ENCODE assay signal across 8 mouse cellular contexts in the genomic region with DNA sequence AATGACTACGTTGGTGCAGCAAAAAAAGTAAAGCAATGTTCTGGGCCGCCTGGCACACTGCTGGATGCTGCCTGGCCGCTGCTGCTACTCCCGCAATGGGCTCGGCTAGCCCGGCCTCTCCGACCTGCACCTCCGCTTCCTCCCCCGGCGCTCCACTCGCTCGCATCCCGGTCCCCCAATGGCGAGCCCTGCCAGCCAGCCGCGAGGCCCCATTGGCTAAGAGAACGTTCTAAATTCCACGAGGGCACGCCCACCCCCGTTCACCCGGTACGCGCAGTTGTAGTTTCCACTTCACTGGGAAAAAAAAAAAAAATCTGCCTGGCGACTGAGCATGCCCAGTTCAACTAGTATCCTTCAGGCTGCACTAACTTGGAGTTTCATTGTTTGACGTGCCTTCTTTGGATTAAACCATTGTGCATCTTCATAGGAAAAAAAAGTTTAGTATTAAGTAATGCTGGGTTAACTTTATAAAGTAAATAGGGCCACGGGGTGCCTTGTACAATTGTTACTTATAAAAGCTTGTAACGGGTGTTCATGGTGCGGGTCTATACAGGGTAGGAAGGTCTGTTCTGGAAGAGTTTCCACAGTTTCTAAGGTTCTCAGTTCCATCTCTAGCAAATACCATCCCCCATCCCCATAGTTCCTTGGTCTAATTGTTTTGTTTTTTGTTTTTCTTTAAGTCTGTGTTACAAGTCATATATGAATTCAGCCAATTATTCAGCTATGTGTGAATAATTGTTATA. TPM values are rescaled to one million over a fixed set of nuclear protein-coding genes. Genes with fewer than 3 reads are reported as not detected.
DNase-seq lines count a peak whose midpoint lies in the region; ATAC-seq lines count a peak whose summit lies in the region.

A gene (minus strand): TSS at position 240 of the 743 bp plus-strand sequence.

- peak within 1 kb of the TSS; percentile 93 for H3K4me2 ChIP-seq in embryonic facial prominence, embryonic 15.5 days (replicated peaks)
- peak within 1 kb of the TSS; percentile 97 for H3K4me2 ChIP-seq in limb, embryonic 12.5 days
- peak within 1 kb of the TSS; percentile 96 for H3K4me2 ChIP-seq in midbrain, embryonic 13.5 days (replicated peaks)

- no peaks in the 10 kb centered on the region for H3K36me3 ChIP-seq in erythroblast, embryonic 14.5 days (ENCODE audit: control insufficient read depth)
- no peaks in the 10 kb centered on the region for H3K36me3 ChIP-seq in embryonic facial prominence, embryonic 15.5 days
- 0 out of 2 replicates have a peak, but pooled peaks cover 2% of the 10 kb centered on the region for H3K36me3 ChIP-seq in heart, embryonic 10.5 days
- H3K36me3 ChIP-seq in limb, embryonic 12.5 days = no peaks in the 10 kb centered on the region
- no peaks in the 10 kb centered on the region for H3K36me3 ChIP-seq in midbrain, embryonic 13.5 days

- no peak for ATAC-seq in erythroblast, adult 5-6 weeks (replicated peaks; ENCODE audit: low FRiP score, poor library complexity, severe bottlenecking)
- peak; percentile 96 for ATAC-seq in embryonic facial prominence, embryonic 15.5 days (ENCODE audit: insufficient number of reproducible peaks, low FRiP score, low TSS enrichment, low read depth)
- ATAC-seq in limb, embryonic 12.5 days (ENCODE audit: insufficient number of reproducible peaks, insufficient read depth, low FRiP score, low TSS enrichment, low read depth) = peak; percentile 96
- ATAC-seq in midbrain, embryonic 13.5 days = peak; percentile 97

- peak within 1 kb of the TSS; percentile 33 for H3K4me3 ChIP-seq in erythroblast, embryonic 14.5 days (replicated peaks)
- H3K4me3 ChIP-seq in embryonic facial prominence, embryonic 15.5 days (replicated peaks) = peak within 1 kb of the TSS; percentile 73
- H3K4me3 ChIP-seq in heart, embryonic 10.5 days = peak within 1 kb of the TSS; percentile 71
- H3K4me3 ChIP-seq in limb, embryonic 12.5 days (replicated peaks) = peak within 1 kb of the TSS; percentile 64
- peak within 1 kb of the TSS; percentile 68 for H3K4me3 ChIP-seq in midbrain, embryonic 13.5 days (replicated peaks)

- no peaks in the 10 kb centered on the region for H3K4me1 ChIP-seq in erythroblast, embryonic 14.5 days (ENCODE audit: control insufficient read depth)
- peaks cover 5% of the 10 kb centered on the region; the same call in 1 of the 2 replicates for H3K4me1 ChIP-seq in embryonic facial prominence, embryonic 15.5 days
- no peaks in the 10 kb centered on the region for H3K4me1 ChIP-seq in heart, embryonic 10.5 days
- H3K4me1 ChIP-seq in limb, embryonic 12.5 days (replicated peaks) = peaks cover 5% of the 10 kb centered on the region
- H3K4me1 ChIP-seq in midbrain, embryonic 13.5 days (replicated peaks) = peaks cover 11% of the 10 kb centered on the region

- peak within 1 kb of the TSS; percentile 43 for H3K9ac ChIP-seq in embryonic facial prominence, embryonic 15.5 days
- peak within 1 kb of the TSS; percentile 67 for H3K9ac ChIP-seq in limb, embryonic 12.5 days (replicated peaks)
- H3K9ac ChIP-seq in midbrain, embryonic 13.5 days (replicated peaks) = peak within 1 kb of the TSS; percentile 75

- DNase-seq in heart, embryonic 10.5 days (ENCODE audit: low spot score) = peak; percentile 93
- DNase-seq in kidney, adult 9 months = peak; percentile 91
- peak; percentile 29 for DNase-seq in spleen, adult 12 weeks (ENCODE audit: low spot score)

- peak within 1 kb of the TSS; percentile 89 for H3K27ac ChIP-seq in embryonic facial prominence, embryonic 15.5 days (replicated peaks)
- peak within 1 kb of the TSS; percentile 71 for H3K27ac ChIP-seq in heart, embryonic 10.5 days
- peak within 1 kb of the TSS; percentile 64 for H3K27ac ChIP-seq in limb, embryonic 12.5 days
- H3K27ac ChIP-seq in midbrain, embryonic 13.5 days = peak within 1 kb of the TSS; percentile 57

- 8% methylated on average over 28 of the region's 28 CpGs for WGBS in embryonic facial prominence, embryonic 15.5 days
- WGBS in heart, embryonic 10.5 days = 11% methylated on average over 28 of the region's 28 CpGs
- 8% methylated on average over 28 of the region's 28 CpGs for WGBS in limb, embryonic 12.5 days
- 7% methylated on average over 28 of the region's 28 CpGs for WGBS in midbrain, embryonic 13.5 days

- peaks cover 15% of the 10 kb centered on the region for H3K27me3 ChIP-seq in erythroblast, embryonic 14.5 days (ENCODE audit: control insufficient read depth)
- H3K27me3 ChIP-seq in embryonic facial prominence, embryonic 15.5 days = no peaks in the 10 kb centered on the region
- H3K27me3 ChIP-seq in heart, embryonic 10.5 days (ENCODE audit: insufficient read depth, poor library complexity, severe bottlenecking) = no peaks in the 10 kb centered on the region
- H3K27me3 ChIP-seq in limb, embryonic 12.5 days = no peaks in the 10 kb centered on the region
- H3K27me3 ChIP-seq in midbrain, embryonic 13.5 days = no peaks in the 10 kb centered on the region

- H3K9me3 ChIP-seq in erythroblast, embryonic 14.5 days (ENCODE audit: control insufficient read depth, low read length) = no peaks in the 10 kb centered on the region
- H3K9me3 ChIP-seq in embryonic facial prominence, embryonic 15.5 days (replicated peaks) = no peaks in the 10 kb centered on the region
- H3K9me3 ChIP-seq in heart, embryonic 10.5 days = no peaks in the 10 kb centered on the region
- no peaks in the 10 kb centered on the region for H3K9me3 ChIP-seq in limb, embryonic 12.5 days
- H3K9me3 ChIP-seq in midbrain, embryonic 13.5 days = no peaks in the 10 kb centered on the region

RNA-seq across cellular contexts. Expression of the gene that starts here (rescaled TPM):
- not detected in 2 replicates for polyA plus RNA-seq in erythroblast, embryonic 14.5 days (2012)
- total RNA-seq in erythroblast, adult 5-6 weeks (2015; ENCODE audit: low replicate concordance) = not detected in 2 replicates
- total RNA-seq in erythroblast, adult 5-6 weeks (2017; ENCODE audit: low replicate concordance) = 3.6 TPM in 1 of 2 replicates, not detected in the other
- 206 and 216 TPM in 2 replicates for polyA plus RNA-seq in embryonic facial prominence, embryonic 15.5 days (2015; fragmentation: Nextera tagmentation; extraction: Ambion mirVana)
- polyA plus RNA-seq in heart, embryonic 10.5 days (2016; fragmentation: Nextera tagmentation; extraction: Ambion mirVana) = 80.3 and 96.4 TPM in 2 replicates
- polyA plus RNA-seq in limb, embryonic 12.5 days (2016; fragmentation: Nextera tagmentation; extraction: Ambion mirVana) = 143 and 150 TPM in 2 replicates
- polyA plus RNA-seq in midbrain, embryonic 13.5 days (2015; fragmentation: Nextera tagmentation; extraction: Ambion mirVana) = 104 and 113 TPM in 2 replicates

Comparison
In these comparisons a context has a peak if more than half of its experiments do, and no peak if none do; other contexts are left out.
1. RNA of the gene that starts here (polyA plus RNA-seq): 206 to 216 TPM in embryonic facial prominence, embryonic 15.5 days, 143 to 150 TPM in limb, embryonic 12.5 days, 104 to 113 TPM in midbrain, embryonic 13.5 days and 80.3 to 96.4 TPM in heart, embryonic 10.5 days; not detected in erythroblast, embryonic 14.5 days; every median in the first group is over 10 times any median in the second.
2. DNase-seq: peak in every context shown above with its lines; median percentile 93 in heart, embryonic 10.5 days; 91 in kidney, adult 9 months; 29 in spleen, adult 12 weeks.
3. Peak in every context shown above with its lines, with median percentiles within 50 percentile points of each other: H3K4me3 ChIP-seq, H3K27ac ChIP-seq, H3K4me2 ChIP-seq and H3K9ac ChIP-seq.